Mouse (Mus musculus): ENCODE results near the gene Prr13. TPM values are rescaled to one million over a fixed set of nuclear protein-coding genes. Genes with fewer than 3 reads are reported as not detected.

The Prr13 gene
- polyA plus RNA-seq, 1 experiment from 2014 or later: 105 TPM

DNA sequence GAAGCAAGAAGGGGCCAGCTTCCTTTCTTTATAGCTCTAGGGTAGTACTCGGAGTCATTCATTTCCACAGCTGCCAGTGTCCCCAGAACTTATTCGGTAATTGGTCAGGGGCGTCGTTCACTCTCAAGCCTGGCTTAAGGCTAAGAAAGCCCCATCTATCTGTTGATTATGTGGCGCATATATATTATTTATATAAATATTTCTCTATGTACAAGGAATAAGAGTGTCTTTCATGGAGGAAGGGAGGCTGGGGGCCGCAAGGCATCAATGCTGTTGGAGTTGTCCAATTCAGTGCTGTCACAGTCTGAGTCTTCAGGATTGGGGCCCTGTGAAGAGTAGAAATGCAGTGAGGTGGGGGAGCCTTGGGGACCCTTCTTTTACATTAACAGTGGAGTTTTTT lies 41.0 kb downstream of the Prr13 start:
- ATAC-seq (ENCODE audit: low FRiP score) (no peak), DNase-seq (ENCODE audit: low spot score) (no peak)
- no peak overlapping the region for H3K4me2 ChIP-seq (replicated peaks)
- no peak overlapping the region for H3K9ac ChIP-seq
- 91% methylated on average over 6 of the region's 6 CpGs for WGBS
- no peaks in the 10 kb centered on the region for H3K27me3 ChIP-seq (ENCODE audit: control insufficient read depth, insufficient read depth, low read length)
- H3K9me3 ChIP-seq (ENCODE audit: control insufficient read depth, low read length): no peaks in the 10 kb centered on the region
- peaks cover 99% of the 10 kb centered on the region for H3K36me3 ChIP-seq (replicated peaks; ENCODE audit: control insufficient read depth, insufficient read depth)
- no peaks in the 10 kb centered on the region for H3K4me1 ChIP-seq (replicated peaks; ENCODE audit: control insufficient read depth, insufficient read depth, low read length)
- no peak overlapping the region for H3K27ac ChIP-seq
- no peak overlapping the region for H3K4me3 ChIP-seq (replicated peaks; ENCODE audit: low read length)

DNA sequence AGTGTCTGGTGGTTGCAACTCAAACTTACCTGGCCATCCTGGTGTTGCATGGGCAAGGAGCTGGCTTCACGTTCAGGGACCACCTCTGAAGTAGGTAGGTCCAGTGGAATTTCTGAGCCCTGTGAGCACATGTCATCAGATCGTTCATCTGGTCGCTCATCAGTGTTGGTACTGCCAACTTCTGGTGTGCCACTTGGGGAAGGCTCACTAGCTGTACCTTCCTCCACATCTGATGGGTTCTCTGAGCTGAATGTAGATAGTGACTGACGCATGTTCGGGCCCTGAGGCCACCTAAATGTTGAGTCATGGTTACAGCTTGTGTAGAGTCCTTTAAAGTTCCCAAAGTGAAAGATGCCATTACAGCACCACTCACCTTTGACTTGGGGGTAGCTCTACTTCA lies 41.7 kb downstream of the Prr13 start:
- H3K4me2 ChIP-seq (replicated peaks): no peak overlapping the region
- H3K4me1 ChIP-seq (replicated peaks; ENCODE audit: control insufficient read depth, insufficient read depth, low read length): no peaks in the 10 kb centered on the region
- WGBS: 95% methylated on average over 5 of the region's 5 CpGs
- H3K27ac ChIP-seq: no peak overlapping the region
- no peak for DNase-seq (ENCODE audit: low spot score)
- H3K27me3 ChIP-seq (ENCODE audit: control insufficient read depth, insufficient read depth, low read length): no peaks in the 10 kb centered on the region
- ATAC-seq (ENCODE audit: low FRiP score): no peak
- no peak overlapping the region for H3K4me3 ChIP-seq (replicated peaks; ENCODE audit: low read length)
- no peak overlapping the region for H3K9ac ChIP-seq
- H3K9me3 ChIP-seq (ENCODE audit: control insufficient read depth, low read length): no peaks in the 10 kb centered on the region
- peaks cover 99% of the 10 kb centered on the region for H3K36me3 ChIP-seq (replicated peaks; ENCODE audit: control insufficient read depth, insufficient read depth)

DNA sequence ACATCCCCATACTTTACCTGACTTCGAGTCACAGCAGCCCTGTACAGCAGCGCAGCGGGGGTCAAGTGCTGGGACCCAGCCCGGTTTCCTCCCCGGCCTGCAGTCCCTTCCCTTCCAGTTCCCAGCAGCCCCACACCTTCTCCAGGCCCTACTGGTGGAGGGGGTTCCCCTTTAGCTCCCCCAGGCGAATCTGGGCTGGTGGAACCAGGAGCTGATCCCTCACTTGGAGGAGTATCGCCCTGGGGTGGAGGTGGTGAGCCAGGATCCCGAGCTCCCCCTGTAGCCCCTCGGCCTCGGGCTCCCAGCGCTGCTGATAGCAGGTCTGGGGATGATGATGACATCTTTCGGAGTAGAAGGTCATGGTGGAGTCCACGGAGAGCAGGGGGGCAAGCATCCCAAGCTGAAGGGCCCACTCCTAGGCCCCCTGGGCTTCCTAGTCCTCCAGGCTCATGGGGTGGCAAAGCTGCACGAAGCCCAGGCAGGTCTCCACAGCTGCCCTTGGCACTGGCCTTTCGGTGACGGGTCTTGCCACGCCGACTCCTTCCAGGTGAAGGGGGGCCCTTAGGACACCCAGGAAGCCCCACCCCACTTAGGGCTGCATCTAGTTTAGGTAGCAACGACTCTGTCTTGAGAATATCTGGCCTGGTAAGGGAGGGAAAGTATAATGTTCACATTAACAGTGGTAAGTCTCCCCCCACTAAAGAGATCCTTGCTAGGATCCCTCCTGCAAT lies 42.4 kb downstream of the Prr13 start:
- no peak overlapping the region for H3K4me3 ChIP-seq (replicated peaks; ENCODE audit: low read length)
- ATAC-seq (ENCODE audit: low FRiP score) (0 out of 2 replicates have a peak, but pooled peaks have one; percentile 6), DNase-seq (ENCODE audit: low spot score) (no peak)
- no peaks in the 10 kb centered on the region for H3K4me1 ChIP-seq (replicated peaks; ENCODE audit: control insufficient read depth, insufficient read depth, low read length)
- H3K9ac ChIP-seq: no peak overlapping the region
- H3K36me3 ChIP-seq (replicated peaks; ENCODE audit: control insufficient read depth, insufficient read depth): peaks cover 99% of the 10 kb centered on the region
- WGBS: 88% methylated on average over 19 of the region's 19 CpGs
- H3K4me2 ChIP-seq (replicated peaks): no peak overlapping the region
- H3K27ac ChIP-seq: no peak overlapping the region
- no peaks in the 10 kb centered on the region for H3K9me3 ChIP-seq (ENCODE audit: control insufficient read depth, low read length)
- no peaks in the 10 kb centered on the region for H3K27me3 ChIP-seq (ENCODE audit: control insufficient read depth, insufficient read depth, low read length)

DNA sequence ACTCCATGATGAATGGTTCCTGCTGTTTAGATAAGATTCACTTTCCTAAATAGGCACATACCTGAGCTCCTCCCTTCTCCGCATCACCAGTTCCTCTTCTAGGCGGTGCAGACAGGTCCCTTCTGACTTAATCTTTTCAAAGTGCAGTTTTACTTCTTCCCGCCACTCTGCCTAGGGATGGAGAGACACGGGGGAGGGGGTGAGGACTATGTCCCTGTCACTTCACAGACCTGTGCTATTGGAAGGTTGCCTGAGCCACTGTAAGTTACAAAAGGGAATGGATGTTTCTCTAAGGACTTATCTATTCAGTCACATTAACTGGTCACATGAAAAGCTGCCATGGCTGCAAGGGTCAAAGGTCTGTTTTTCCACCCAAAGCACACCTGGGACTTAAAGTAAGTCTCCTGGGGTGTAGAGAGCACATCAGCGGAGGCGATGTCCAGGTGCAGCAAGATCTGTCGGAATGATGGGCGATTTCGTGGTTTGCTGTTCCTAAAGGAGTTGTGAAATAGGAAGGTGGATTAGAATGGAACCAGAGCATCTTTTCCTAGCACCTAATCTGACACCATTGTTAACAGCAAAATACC lies 43.5 kb downstream of the Prr13 start:
- WGBS: 82% methylated on average over 9 of the region's 9 CpGs
- DNase-seq (ENCODE audit: low spot score) (no peak), ATAC-seq (ENCODE audit: low FRiP score) (no peak)
- H3K9ac ChIP-seq: no peak overlapping the region
- H3K9me3 ChIP-seq (ENCODE audit: control insufficient read depth, low read length): no peaks in the 10 kb centered on the region
- H3K4me3 ChIP-seq (replicated peaks; ENCODE audit: low read length): no peak overlapping the region
- no peak overlapping the region for H3K4me2 ChIP-seq (replicated peaks)
- H3K4me1 ChIP-seq (replicated peaks; ENCODE audit: control insufficient read depth, insufficient read depth, low read length): no peaks in the 10 kb centered on the region
- H3K36me3 ChIP-seq (replicated peaks; ENCODE audit: control insufficient read depth, insufficient read depth): peaks cover 96% of the 10 kb centered on the region
- H3K27ac ChIP-seq: no peak overlapping the region
- no peaks in the 10 kb centered on the region for H3K27me3 ChIP-seq (ENCODE audit: control insufficient read depth, insufficient read depth, low read length)

DNA sequence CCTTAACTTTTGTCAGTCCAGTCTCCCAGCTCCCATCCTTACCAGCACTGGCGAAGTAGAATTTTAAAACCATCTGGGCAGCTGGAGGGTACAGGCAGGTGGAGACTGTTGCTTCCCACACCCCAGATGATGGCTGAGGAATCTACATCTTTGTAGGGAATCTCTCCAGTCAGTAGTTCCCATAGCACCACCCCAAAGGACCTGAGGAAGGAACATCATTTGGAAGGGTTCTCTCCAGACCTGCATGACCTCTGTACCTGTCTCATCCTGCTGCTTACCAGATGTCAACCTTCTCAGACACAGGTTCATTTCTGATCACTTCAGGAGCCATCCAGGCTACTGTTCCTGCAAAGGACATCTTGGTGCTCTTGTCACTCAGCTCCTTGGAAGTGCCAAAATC lies 44.6 kb downstream of the Prr13 start, which contains the start of gene Gm10337:
Gene Gm10337 (plus strand): TSS at position 276 of the 400 bp plus-strand sequence.
- Histone ChIP-seq H3K27ac (no peak within 1 kb of the TSS), H3K27me3 (ENCODE audit: control insufficient read depth, insufficient read depth, low read length) (no peaks in the 10 kb centered on the region), H3K36me3 (replicated peaks; ENCODE audit: control insufficient read depth, insufficient read depth) (peaks cover 96% of the 10 kb centered on the region), H3K9ac (no peak within 1 kb of the TSS), H3K4me2 (replicated peaks) (no peak within 1 kb of the TSS), H3K4me3 (replicated peaks; ENCODE audit: low read length) (no peak within 1 kb of the TSS), H3K9me3 (ENCODE audit: control insufficient read depth, low read length) (no peaks in the 10 kb centered on the region), H3K4me1 (replicated peaks; ENCODE audit: control insufficient read depth, insufficient read depth, low read length) (no peaks in the 10 kb centered on the region)
- 81% methylated on average over 1 of the region's 1 CpGs for WGBS
- DNase-seq (ENCODE audit: low spot score): no peak
- ATAC-seq (ENCODE audit: low FRiP score): no peak

DNA sequence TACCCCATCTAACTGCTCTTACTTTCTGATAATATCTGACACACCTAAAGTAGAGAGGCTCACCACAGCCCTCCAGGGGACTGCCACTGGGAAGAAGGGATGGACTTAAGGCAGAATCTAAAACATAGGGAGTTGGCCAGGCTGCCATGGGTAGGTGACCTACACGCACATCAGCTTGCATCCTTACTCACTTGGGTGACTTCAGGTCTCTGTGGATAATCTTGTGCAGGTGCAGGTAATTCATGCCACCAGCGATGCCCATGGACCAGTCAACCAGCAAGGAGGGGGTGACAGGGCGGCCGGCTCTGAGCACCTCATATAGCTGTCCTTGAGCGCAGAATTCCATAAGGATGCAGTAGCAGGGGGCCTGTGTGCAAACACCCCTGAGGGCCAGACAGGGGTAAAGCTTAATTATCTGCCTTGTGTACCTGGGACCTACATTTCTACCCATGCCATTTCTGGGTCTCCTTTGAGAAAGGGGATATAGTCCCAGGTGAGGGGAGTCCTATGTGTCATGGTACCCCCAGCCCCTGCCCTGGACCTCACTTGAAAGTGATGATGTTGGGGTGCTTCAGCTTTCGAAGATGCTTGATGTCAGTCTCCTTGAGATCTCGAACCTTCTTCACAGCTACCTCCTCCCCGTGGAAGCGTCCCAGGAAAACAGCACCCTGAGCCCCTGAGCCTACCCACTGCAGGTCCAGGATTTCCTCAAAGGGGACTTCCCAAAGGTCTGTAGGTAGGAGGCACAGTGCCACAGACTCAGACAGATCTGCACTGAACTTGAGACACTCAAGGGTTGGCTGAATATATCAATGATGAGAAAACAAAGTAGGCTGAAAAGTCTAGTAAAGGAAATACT lies 45.3 kb downstream of the Prr13 start:
- Histone ChIP-seq H3K27me3 (ENCODE audit: control insufficient read depth, insufficient read depth, low read length) (no peaks in the 10 kb centered on the region), H3K4me3 (replicated peaks; ENCODE audit: low read length) (no peak overlapping the region), H3K9ac (no peak overlapping the region), H3K4me2 (replicated peaks) (no peak overlapping the region), H3K36me3 (replicated peaks; ENCODE audit: control insufficient read depth, insufficient read depth) (peaks cover 95% of the 10 kb centered on the region), H3K27ac (no peak overlapping the region), H3K9me3 (ENCODE audit: control insufficient read depth, low read length) (no peaks in the 10 kb centered on the region), H3K4me1 (replicated peaks; ENCODE audit: control insufficient read depth, insufficient read depth, low read length) (peaks cover 4% of the 10 kb centered on the region; the same call in 1 of the 2 replicates)
- 84% methylated on average over 9 of the region's 9 CpGs for WGBS
- no peak for DNase-seq (ENCODE audit: low spot score)
- ATAC-seq (ENCODE audit: low FRiP score): no peak

DNA sequence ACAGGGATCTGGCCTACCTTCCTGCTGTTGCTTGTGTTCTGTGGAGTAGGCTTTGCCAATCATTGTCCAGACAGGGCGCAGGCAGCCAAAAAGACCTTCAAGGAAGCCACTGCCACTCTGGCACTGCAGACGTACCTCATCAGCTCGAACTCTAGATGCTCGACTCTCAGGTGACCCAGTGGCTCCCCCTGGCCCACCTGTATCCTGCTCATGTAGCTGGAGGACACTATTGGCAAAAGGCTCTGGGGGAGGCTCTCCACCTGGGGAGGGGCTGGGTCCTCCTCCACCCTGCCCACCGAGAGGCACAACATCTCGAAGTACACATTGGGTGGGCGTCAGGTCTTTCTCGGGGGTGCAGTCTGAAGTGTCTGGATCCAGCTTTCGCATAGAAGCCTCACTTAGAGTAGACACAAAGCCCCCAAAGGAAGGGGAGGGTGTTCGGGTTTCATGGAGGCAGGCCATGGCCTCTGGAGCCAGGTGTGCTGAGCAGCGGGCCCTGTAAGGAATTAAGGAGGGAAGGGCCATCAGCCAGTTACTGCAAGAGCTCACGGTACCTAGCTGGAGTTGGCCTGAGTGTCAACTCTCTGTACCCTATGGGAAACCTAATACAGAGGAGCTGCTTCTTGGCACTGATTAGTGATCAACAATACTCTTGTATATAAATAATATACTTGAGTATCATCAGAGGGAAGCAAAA lies 46.4 kb downstream of the Prr13 start:
- no peak overlapping the region for H3K4me2 ChIP-seq (replicated peaks)
- no peak for ATAC-seq (ENCODE audit: low FRiP score)
- no peak overlapping the region for H3K4me3 ChIP-seq (replicated peaks; ENCODE audit: low read length)
- no peak overlapping the region for H3K9ac ChIP-seq
- H3K27ac ChIP-seq: no peak overlapping the region
- peaks cover 85% of the 10 kb centered on the region for H3K36me3 ChIP-seq (replicated peaks; ENCODE audit: control insufficient read depth, insufficient read depth)
- WGBS: 76% methylated on average over 12 of the region's 12 CpGs
- DNase-seq (ENCODE audit: low spot score): no peak
- H3K27me3 ChIP-seq (ENCODE audit: control insufficient read depth, insufficient read depth, low read length): no peaks in the 10 kb centered on the region
- H3K9me3 ChIP-seq (ENCODE audit: control insufficient read depth, low read length): no peaks in the 10 kb centered on the region
- H3K4me1 ChIP-seq (replicated peaks; ENCODE audit: control insufficient read depth, insufficient read depth, low read length): peaks cover 12% of the 10 kb centered on the region; the same call in 1 of the 2 replicates

DNA sequence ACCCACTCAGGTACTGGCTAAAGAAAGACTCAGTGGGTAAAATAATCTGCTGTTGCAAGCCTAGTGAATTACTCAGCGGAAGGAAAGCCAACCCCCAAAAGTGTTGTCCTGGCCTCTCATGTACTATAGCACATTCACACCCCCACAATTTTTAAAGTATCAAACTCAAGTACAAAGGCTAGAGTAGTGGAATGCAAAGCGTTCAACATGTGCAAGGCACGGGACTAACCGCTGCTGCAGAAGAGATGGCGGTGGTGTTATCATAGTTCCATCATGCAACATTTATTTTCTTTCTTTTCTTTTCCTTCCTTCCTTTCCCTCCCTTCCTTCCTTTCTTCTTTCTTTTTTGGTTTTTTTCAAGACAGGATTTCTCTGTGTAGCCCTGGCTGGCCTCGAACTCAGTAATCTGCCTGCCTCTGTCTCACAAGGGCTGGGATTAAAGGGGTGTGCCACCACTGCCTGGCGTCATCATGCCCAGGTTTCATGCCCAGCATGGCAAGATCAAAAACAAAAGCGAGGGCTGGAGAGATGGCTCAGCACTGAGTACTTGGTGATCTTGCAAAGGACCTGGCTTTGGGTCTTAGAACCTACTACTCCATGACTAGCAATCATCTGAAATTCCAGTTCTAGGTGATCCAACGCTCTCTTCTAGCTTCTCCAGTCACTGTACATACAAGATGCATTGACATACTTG lies 47.1 kb downstream of the Prr13 start:
- peaks cover 15% of the 10 kb centered on the region; the same call in 1 of the 2 replicates for H3K4me1 ChIP-seq (replicated peaks; ENCODE audit: control insufficient read depth, insufficient read depth, low read length)
- DNase-seq (ENCODE audit: low spot score): no peak
- no peak overlapping the region for H3K9ac ChIP-seq
- H3K27me3 ChIP-seq (ENCODE audit: control insufficient read depth, insufficient read depth, low read length): no peaks in the 10 kb centered on the region
- 89% methylated on average over 9 of the region's 9 CpGs for WGBS
- ATAC-seq (ENCODE audit: low FRiP score): no peak
- H3K36me3 ChIP-seq (replicated peaks; ENCODE audit: control insufficient read depth, insufficient read depth): peaks cover 78% of the 10 kb centered on the region
- H3K4me2 ChIP-seq (replicated peaks): no peak overlapping the region
- H3K9me3 ChIP-seq (ENCODE audit: control insufficient read depth, low read length): no peaks in the 10 kb centered on the region
- no peak overlapping the region for H3K4me3 ChIP-seq (replicated peaks; ENCODE audit: low read length)
- no peak overlapping the region for H3K27ac ChIP-seq

Measured in hindbrain, embryonic 14.5 days (tissue).